Mouse (Mus musculus): Measurements from ENCODE around the gene Dntt.

Gene Dntt

GRCm38 (mm10) chr19:41011676-41012075 lies 17.4 kb upstream of the Dntt start:
- no peak for DNase-seq (ENCODE audit: low spot score in 2 of 2)

- DNase-seq (ENCODE audit: low spot score in 2 of 2), result no peak
Observed at GRCm38 (mm10) chr19:41013591-41013990, 15.5 kb upstream of the Dntt start.

DNA sequence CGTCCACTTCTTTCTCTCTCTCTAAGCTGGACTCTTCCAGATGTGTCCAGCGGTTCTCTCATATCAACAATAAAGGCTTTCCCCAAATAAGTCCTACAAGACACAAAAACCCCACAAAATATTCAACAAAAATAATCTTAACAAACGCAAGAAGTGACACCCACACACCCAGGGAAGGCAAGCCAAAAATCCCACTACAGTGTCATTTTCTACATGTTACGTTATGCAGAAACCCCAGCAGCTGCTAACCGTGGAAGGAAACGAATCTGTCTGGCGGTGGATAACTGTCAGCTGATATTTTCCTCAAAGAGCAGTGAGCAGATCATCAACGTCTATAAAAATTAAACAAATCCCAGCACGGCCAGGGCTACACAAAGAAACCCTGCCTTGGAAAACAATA lies 15.1 kb upstream of the Dntt start:
- DNase-seq (ENCODE audit: low spot score in 2 of 2), result no peak

- DNase-seq (ENCODE audit: low spot score in 2 of 2), result peak; percentile 53 to 80
Observed at GRCm38 (mm10) chr19:41015951-41016716, 12.9 kb upstream of the Dntt start.

- DNase-seq (ENCODE audit: low spot score in 2 of 2), result no peak
Observed at GRCm38 (mm10) chr19:41019164-41019675, 9.9 kb upstream of the Dntt start.

DNA sequence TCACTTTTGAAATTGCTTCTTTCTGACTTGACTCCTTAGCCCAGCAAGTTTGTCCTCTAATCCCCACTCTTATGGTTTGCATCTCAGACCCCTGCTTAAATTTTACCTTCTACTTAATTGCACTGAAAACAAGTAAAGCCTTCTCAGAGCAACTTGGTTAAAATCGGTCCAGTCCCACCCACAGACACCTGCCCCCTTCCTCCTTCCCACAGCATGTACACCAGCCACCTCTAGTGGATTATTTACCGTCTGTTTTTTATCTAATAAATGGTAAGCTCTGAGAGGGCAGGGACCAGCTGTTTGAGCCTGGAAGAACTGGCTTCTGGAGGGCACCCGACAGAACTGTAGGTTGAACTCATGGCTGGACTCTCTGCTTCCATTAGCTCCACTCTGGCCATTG lies 8.5 kb upstream of the Dntt start:
- no peak for DNase-seq (ENCODE audit: low spot score in 2 of 2)

DNA sequence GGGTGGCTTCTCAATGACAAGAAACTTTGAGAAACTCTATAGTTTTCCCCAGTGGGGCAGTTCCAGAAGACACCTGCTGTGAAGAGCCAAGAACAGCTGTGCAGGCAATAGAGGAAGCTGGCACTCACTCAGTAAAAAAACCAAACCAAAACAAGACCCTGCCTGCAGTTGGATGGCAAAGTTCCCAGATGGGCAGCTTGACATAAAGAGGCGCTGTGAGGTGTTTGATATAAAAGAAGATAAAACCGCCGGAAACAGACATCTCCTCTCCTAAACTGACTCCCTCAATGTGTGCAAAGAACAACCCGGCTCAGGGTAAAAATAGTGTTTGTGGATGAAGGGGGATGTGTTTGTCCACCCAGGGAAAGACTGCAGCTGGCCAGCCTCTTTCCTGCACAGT lies 6.8 kb upstream of the Dntt start:
- no peak for DNase-seq (ENCODE audit: low spot score in 2 of 2)

DNA sequence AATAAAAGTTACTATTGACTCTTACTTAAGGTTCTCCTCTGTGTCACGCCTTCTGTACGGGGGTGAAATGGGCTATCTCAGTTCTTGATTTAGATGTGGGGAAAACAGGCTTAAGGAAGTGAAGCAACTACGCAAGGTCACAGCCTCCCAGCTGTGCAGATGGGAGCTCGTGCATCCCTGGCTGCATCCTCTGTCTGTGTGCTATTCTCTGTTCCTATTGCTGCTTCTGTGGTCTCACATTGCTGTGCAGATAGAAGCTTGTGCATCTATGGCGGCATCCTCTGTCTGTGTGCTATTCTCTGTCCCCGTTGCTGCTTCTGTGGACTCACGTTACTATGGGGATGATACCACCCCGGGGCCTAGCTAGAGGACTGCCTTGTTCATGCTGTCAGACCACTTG lies 2.5 kb upstream of the Dntt start:
- no peak for DNase-seq (ENCODE audit: low spot score in 2 of 2)

DNA sequence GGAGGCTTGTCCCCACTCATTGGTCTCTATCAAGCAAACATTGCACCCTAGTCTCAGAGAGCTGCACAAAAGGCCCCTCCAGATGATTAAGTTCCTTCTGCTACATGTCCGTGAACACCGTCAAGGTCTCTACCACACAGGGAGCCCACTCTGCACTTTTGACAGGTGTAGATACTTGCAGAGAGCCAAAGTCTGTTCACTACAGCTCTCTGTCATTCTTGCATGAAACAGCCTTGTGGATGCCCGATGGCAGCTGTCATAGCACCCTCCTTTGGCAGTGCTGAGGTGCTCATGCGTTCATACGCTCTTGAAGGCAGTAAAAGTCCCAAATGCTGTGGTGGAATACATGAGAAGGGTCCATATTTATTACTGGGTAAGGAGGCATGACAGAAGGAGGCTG lies 2.1 kb upstream of the Dntt start:
- DNase-seq (ENCODE audit: low spot score in 2 of 2), result no peak

DNA sequence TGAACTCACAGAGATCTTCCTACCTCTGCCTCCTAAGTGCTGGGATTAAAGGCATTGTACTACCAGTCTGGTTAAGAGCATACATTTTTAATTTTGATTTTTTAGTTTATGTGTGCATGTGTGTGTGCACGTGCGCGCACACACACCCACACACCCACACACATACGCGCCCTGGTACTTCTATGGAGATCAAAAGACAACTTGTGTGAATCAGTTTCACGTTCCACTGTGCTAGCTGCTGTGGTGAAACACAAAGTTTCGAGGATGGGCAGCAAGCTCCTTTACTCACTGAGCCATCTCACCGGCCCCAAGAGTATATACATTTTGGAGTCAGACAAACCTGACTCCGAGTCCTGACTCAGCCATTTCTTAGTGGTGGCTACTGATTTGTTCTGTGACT lies 1.5 kb upstream of the Dntt start:
- no peak for DNase-seq (ENCODE audit: low spot score in 2 of 2)

- DNase-seq (ENCODE audit: low spot score in 2 of 2), result no peak
Observed at GRCm38 (mm10) chr19:41030161-41030560, 1.1 kb downstream of the Dntt start.

DNA sequence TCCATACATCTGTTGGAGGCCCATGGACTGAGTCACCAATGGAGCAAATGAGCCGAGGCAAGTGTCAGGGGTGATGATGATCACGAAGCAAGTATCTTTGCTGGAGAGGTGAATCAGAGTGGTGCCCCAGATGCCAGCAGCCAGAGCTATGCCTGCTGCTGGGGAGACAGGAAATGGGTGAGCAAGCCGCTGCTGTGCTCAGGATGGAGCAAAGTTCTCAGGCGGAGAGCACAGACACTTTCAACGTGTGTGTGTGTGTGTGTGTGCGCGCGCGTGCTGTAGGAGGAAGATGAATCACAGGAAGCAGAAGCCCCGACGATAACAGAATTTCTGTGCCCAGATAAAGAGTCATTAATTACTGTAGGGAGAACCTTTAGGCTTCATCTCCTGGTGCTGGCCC lies 1.9 kb downstream of the Dntt start:
- peak in 1 of 2 experiments; percentile 46 for DNase-seq (ENCODE audit: low spot score in 2 of 2)

DNA sequence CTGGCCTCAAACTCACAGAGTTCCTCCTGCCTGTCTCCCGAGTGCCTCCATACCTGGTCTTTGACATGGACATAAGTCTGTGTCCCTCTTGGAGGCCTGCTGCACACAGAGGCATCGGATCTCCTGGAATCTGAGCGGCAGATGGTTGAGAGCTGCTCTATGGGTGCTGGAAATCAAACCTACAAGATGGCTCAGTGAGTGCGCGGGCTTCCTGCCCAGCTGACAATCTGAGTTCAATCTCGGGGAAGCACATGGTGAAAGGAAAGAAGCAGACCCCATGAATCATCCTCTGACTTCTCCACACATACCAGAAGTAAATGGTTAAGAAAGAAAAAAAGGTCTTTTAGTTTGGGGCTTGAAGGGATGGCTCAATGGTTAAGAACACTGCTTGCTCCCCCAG lies 2.8 kb downstream of the Dntt start:
- DNase-seq (ENCODE audit: low spot score in 2 of 2), result no peak

- no peak for DNase-seq (ENCODE audit: low spot score in 2 of 2)
Observed at GRCm38 (mm10) chr19:41035809-41036551, 6.9 kb downstream of the Dntt start.

GRCm38 (mm10) chr19:41039110-41039509 lies 10.0 kb downstream of the Dntt start:
- DNase-seq (ENCODE audit: low spot score in 2 of 2), result peak in 1 of 2 experiments; percentile 37

- DNase-seq (ENCODE audit: low spot score in 2 of 2), result no peak
Observed at GRCm38 (mm10) chr19:41045091-41045770, 16.2 kb downstream of the Dntt start.

GRCm38 (mm10) chr19:41047437-41048186 lies 18.5 kb downstream of the Dntt start:
- no peak for DNase-seq (ENCODE audit: low spot score in 2 of 2)

DNA sequence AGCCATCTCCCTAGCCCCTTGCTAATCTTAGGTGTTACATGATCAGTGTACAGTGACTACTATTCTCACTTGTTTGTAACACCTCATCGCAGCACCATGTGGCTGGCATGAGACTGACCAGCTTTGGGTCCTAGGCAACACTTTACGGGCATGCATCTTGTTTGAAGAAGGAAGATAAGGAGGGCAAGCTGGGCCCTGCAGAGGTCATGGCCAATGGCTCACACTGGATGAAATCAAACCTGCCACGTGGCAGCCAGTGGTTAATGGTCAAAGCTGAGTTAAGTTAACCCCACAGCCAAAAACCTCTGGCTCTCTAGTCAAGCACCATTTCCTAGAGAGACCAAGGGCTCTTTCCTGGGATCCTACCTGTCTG lies 19.1 kb downstream of the Dntt start:
- DNase-seq (ENCODE audit: low spot score in 2 of 2), result no peak

DNA sequence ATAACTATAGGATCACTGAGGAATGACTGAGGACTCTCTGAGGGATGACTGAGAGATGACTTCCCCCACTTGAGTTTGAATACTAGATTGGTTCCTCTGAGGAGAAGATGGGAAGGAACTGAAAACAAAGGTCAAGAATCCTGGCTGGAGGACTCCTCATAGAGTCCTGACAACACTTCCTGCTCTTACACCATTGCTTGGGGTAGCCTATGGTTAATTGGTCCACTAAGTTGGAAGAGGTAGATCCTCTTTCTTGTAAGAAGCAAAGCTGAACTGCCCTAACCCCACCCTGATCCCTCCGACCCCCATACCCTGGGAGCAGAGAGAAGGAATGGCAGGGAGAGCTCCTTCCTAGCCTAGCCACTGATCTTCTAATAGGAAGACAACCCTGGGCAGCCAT lies 22.6 kb downstream of the Dntt start:
- DNase-seq (ENCODE audit: low spot score in 2 of 2), result no peak

- no peak for DNase-seq (ENCODE audit: low spot score in 2 of 2)
Observed at GRCm38 (mm10) chr19:41052247-41052646, 23.2 kb downstream of the Dntt start.

GRCm38 (mm10) chr19:41053530-41053929 lies 24.5 kb downstream of the Dntt start:
- peak; percentile 35 to 79 for DNase-seq (ENCODE audit: low spot score in 2 of 2)

GRCm38 (mm10) chr19:41054702-41055101 lies 25.6 kb downstream of the Dntt start:
- no peak for DNase-seq (ENCODE audit: low spot score in 2 of 2)

All from spleen, postnatal 10 days (tissue).